Mouse (Mus musculus) hindbrain, embryonic 11.5 days (tissue): ENCODE measurements around the gene Plin5. TPM values are rescaled to one million over a fixed set of nuclear protein-coding genes. Genes with fewer than 3 reads are reported as not detected.
"Not testable (repeated sequence)": the region's sequence is repeated elsewhere in the genome, so short reads cannot be mapped to it uniquely, and the experiment has no call there.

ENCODE experiments used
- ATAC-seq: fragments of 200-750 bp; cut with Nextera tagmentation; 2 replicates; pipeline ENCODE4 v1.8.0; 2017; ENCODE audit warnings: mild to moderate bottlenecking, moderate TSS enrichment, moderate library complexity; ENCODE audit not compliant: low FRiP score
- DNase-seq: peaks from one replicate; pipeline ENCODE4 v3.0.0-alpha.2; 2015; ENCODE audit warnings: low spot score
- H3K27ac ChIP-seq: fragments of 300-500 bp; sonication (generic); 2 replicates; pipeline ENCODE4 v1.5.1; 2014; ENCODE audit warnings: mild to moderate bottlenecking, low read depth, low read length
- H3K27me3 ChIP-seq: fragments of 300-500 bp; sonication (generic); 2 replicates; pipeline ENCODE4 v1.6.1; 2014; ENCODE audit warnings: mild to moderate bottlenecking, low read length, moderate library complexity, mixed read lengths; ENCODE audit not compliant: control insufficient read depth, insufficient read depth
- H3K36me3 ChIP-seq: fragments of 300-500 bp; sonication (generic); 2 replicates; pipeline ENCODE4 v1.6.1; 2014; ENCODE audit warnings: mild to moderate bottlenecking, low read length, moderate library complexity, mixed read lengths; ENCODE audit not compliant: control insufficient read depth, insufficient read depth
- H3K4me1 ChIP-seq: fragments of 300-500 bp; sonication (generic); replicated peaks from 2 replicates; pipeline ENCODE4 v1.6.1; 2014; ENCODE audit warnings: low read length, mixed read lengths; ENCODE audit not compliant: control insufficient read depth, insufficient read depth
- H3K4me2 ChIP-seq: fragments of 300-500 bp; sonication (generic); replicated peaks from 2 replicates; pipeline ENCODE4 v1.6.1; 2014; ENCODE audit warnings: mild to moderate bottlenecking, low read depth, low read length
- H3K4me3 ChIP-seq: fragments of 300-500 bp; sonication (generic); 2 replicates; pipeline ENCODE4 v1.5.1; 2014; ENCODE audit warnings: low read depth, low read length
- H3K9ac ChIP-seq: fragments of 300-500 bp; sonication (generic); 2 replicates; pipeline ENCODE4 v1.6.1; 2014; ENCODE audit warnings: low read depth, low read length
- H3K9me3 ChIP-seq: fragments of 300-500 bp; sonication (generic); 2 replicates; pipeline ENCODE4 v1.6.1; 2016; ENCODE audit warnings: low read length; ENCODE audit not compliant: control insufficient read depth
- WGBS: fragments of 180-500 bp; shearing (Covaris S2); extraction: QIAGEN DNeasy Blood & Tissue Kit; methylation state at CpG from one replicate; pipeline ENCODE4 v1.1.7; 2014; 5-methylcytosine and 5-hydroxymethylcytosine counted together
- polyA plus RNA-seq: library from polyadenylated mRNA; unstranded; fragments of >200 nt; fragmentation: Nextera tagmentation; extraction: Ambion mirVana; gene quantifications from 2 replicates; pipeline ENCODE4 v1.2.1, GENCODE M21; 2014

Gene Plin5
- polyA plus RNA-seq, 1 experiment from 2014 or later = 0.28 TPM

- Histone ChIP-seq H3K4me3 (no peak overlapping the region), H3K4me2 (no peak overlapping the region), H3K27ac (no peak overlapping the region), H3K27me3 (no peaks in the 10 kb centered on the region), H3K4me1 (no peaks in the 10 kb centered on the region), H3K9me3 (no peaks in the 10 kb centered on the region), H3K9ac (no peak overlapping the region), H3K36me3 (peaks cover 38% of the 10 kb centered on the region)
- 92% methylated on average over 8 of the region's 8 CpGs for WGBS
- DNase-seq (no peak), ATAC-seq (no peak)
Measured at GRCm38 (mm10) chr17:56098180-56098579, 19.2 kb downstream of the Plin5 start.

DNA sequence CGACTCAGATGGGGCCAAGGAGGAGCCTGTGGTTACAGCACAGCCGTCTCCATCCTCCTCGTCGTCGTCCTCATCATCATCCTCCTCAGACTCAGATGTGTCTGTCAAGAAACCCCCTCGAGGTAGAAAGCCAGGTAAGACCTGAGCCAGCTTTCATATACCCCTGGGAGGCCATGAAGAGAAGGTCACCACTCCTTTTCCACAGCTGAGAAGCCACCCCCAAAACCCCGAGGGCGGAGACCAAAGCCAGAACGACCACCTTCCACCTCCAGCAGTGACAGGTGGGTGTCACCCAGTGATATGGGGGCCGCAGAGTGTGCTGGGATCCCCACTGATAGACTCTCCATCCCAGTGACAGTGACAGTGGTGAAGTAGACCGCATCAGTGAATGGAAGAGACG, 20.5 kb downstream of the Plin5 start:
- 89% methylated on average over 12 of the region's 12 CpGs for WGBS
- Histone ChIP-seq H3K36me3 (peaks cover 35% of the 10 kb centered on the region), H3K9me3 (no peaks in the 10 kb centered on the region), H3K4me1 (no peaks in the 10 kb centered on the region), H3K9ac (no peak overlapping the region), H3K4me2 (no peak overlapping the region), H3K27ac (no peak overlapping the region), H3K4me3 (no peak overlapping the region), H3K27me3 (no peaks in the 10 kb centered on the region)
- ATAC-seq = no peak
- no peak for DNase-seq

DNA sequence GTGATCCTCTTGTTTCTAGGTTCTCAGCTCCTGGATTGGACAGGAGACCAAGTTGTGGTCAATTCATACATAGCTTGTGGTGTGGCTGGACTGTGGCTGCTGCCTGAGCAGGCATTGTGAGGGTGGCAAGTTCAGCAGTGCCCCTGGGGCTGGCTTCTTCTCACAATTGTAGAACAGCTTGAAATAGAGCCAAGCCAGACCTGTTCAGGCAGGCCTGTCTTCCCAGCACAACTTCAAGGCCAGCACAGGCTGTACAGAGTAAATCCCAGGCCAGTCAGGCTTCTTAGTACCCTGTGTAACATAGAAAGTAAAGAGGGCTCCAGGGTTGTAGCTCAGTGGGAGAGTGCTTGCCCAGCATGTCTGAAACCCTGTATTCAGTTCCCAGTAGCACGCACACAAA, 24.6 kb downstream of the Plin5 start:
- WGBS = 95% methylated on average over 1 of the region's 1 CpGs
- Histone ChIP-seq H3K9ac (no peak overlapping the region), H3K27ac (no peak overlapping the region), H3K27me3 (no peaks in the 10 kb centered on the region), H3K4me3 (no peak overlapping the region), H3K4me1 (no peaks in the 10 kb centered on the region), H3K4me2 (no peak overlapping the region), H3K36me3 (peaks cover 20% of the 10 kb centered on the region; the same call in 1 of the 2 replicates), H3K9me3 (no peaks in the 10 kb centered on the region)
- ATAC-seq = no peak
- DNase-seq = no peak

- H3K36me3 ChIP-seq = peaks cover 16% of the 10 kb centered on the region; the same call in 1 of the 2 replicates
- no peak overlapping the region for H3K27ac ChIP-seq
- DNase-seq = no peak
- no peak overlapping the region for H3K9ac ChIP-seq
- ATAC-seq = no peak
- no peak overlapping the region for H3K4me2 ChIP-seq
- no peaks in the 10 kb centered on the region for H3K9me3 ChIP-seq
- no peaks in the 10 kb centered on the region for H3K27me3 ChIP-seq
- WGBS = 77% methylated on average over 1 of the region's 1 CpGs
- no peaks in the 10 kb centered on the region for H3K4me1 ChIP-seq
- no peak overlapping the region for H3K4me3 ChIP-seq
Measured at GRCm38 (mm10) chr17:56092312-56092711, 25.1 kb downstream of the Plin5 start.

GRCm38 (mm10) chr17:56080781-56081585, 36.4 kb downstream of the Plin5 start:
- Histone ChIP-seq H3K27ac (peak overlapping the region; percentile 53; the same call in 1 of the 2 replicates), H3K4me3 (peak overlapping the region; percentile 94), H3K4me2 (peak overlapping the region; percentile 97), H3K4me1 (peaks cover 2% of the 10 kb centered on the region), H3K36me3 (peaks cover 3% of the 10 kb centered on the region; the same call in 1 of the 2 replicates), H3K27me3 (no peaks in the 10 kb centered on the region), H3K9me3 (no peaks in the 10 kb centered on the region), H3K9ac (peak overlapping the region; percentile 81)
- WGBS = 6% methylated on average over 8 of the region's 8 CpGs
- DNase-seq (peak; percentile 84), ATAC-seq (peak; percentile 48)

DNA sequence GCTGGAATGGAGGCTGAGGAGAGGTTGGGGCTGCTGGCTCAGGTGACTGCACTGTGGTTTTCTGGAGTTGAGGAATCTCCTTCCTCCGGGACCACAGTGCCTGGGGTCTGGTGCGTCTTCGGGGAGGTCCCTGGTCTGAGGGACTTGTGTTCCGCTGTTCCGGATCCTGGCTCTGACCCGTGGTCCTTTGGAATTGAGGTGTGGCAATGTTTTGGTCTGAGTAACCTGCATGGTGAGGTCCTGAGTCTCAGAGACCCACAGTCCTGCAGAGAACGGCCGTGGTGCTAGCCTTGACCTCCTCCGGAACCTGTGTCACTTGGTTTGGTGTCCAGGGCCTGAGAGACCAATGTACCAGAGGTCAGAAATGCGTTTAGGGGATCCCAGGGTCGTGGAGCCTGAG, 37.5 kb downstream of the Plin5 start:
- Histone ChIP-seq H3K4me1 (peaks cover 2% of the 10 kb centered on the region), H3K36me3 (peaks cover 3% of the 10 kb centered on the region; the same call in 1 of the 2 replicates), H3K9ac (peak overlapping the region; percentile 81), H3K27ac (peak overlapping the region; percentile 71; the same call in 1 of the 2 replicates), H3K27me3 (no peaks in the 10 kb centered on the region), H3K9me3 (no peaks in the 10 kb centered on the region), H3K4me3 (peak overlapping the region; percentile 94), H3K4me2 (peak overlapping the region; percentile 97)
- no peak for DNase-seq
- ATAC-seq = no peak
- WGBS = under 1% methylated on average over 11 of the region's 11 CpGs

GRCm38 (mm10) chr17:56078880-56079795, 38.3 kb downstream of the Plin5 start, which contains the start of gene Hdgfl2:
Gene Hdgfl2, plus strand, starts transcription at chr17:56079634.
- H3K27ac ChIP-seq = peak within 1 kb of the TSS; percentile 71; the same call in 1 of the 2 replicates
- DNase-seq (peak; percentile 100), ATAC-seq (peak; percentile 93)
- H3K27me3 ChIP-seq = no peaks in the 10 kb centered on the region
- H3K4me3 ChIP-seq = peak within 1 kb of the TSS; percentile 94
- H3K9me3 ChIP-seq = no peaks in the 10 kb centered on the region
- under 1% methylated on average over 57 of the region's 61 CpGs for WGBS
- H3K36me3 ChIP-seq = peaks cover 3% of the 10 kb centered on the region; the same call in 1 of the 2 replicates
- H3K9ac ChIP-seq = peak within 1 kb of the TSS; percentile 81
- peaks cover 2% of the 10 kb centered on the region for H3K4me1 ChIP-seq
- H3K4me2 ChIP-seq = peak within 1 kb of the TSS; percentile 97

GRCm38 (mm10) chr17:56078361-56078760, 39.0 kb downstream of the Plin5 start:
- not testable (repeated sequence) for H3K36me3 ChIP-seq, H3K4me1 ChIP-seq, DNase-seq, ATAC-seq, H3K27ac ChIP-seq, H3K9ac ChIP-seq, H3K4me3 ChIP-seq, H3K9me3 ChIP-seq, H3K27me3 ChIP-seq
- WGBS = 67% methylated on average over 9 of the region's 9 CpGs
- 0 out of 2 replicates have a peak overlapping the region, but pooled peaks have one; percentile 17 for H3K4me2 ChIP-seq
